Mouse (Mus musculus): ENCODE results near the gene Kcnf1.
"Not testable (repeated sequence)": the region's sequence is repeated elsewhere in the genome, so short reads cannot be mapped to it uniquely, and the experiment has no call there.

Gene Kcnf1

GRCm38 (mm10) chr12:17159549-17159948, 17.1 kb downstream of the Kcnf1 start:
- DNase-seq (ENCODE audit: low read depth, low spot score), result no peak

GRCm38 (mm10) chr12:17157558-17157957, 19.1 kb downstream of the Kcnf1 start:
- DNase-seq (ENCODE audit: low read depth, low spot score), result no peak

GRCm38 (mm10) chr12:17155781-17156180, 20.9 kb downstream of the Kcnf1 start:
- no peak for DNase-seq (ENCODE audit: low read depth, low spot score)

GRCm38 (mm10) chr12:17152840-17153239, 23.8 kb downstream of the Kcnf1 start:
- no peak for DNase-seq (ENCODE audit: low read depth, low spot score)

GRCm38 (mm10) chr12:17148920-17149319, 27.8 kb downstream of the Kcnf1 start:
- no peak for DNase-seq (ENCODE audit: low read depth, low spot score)

- DNase-seq (ENCODE audit: low read depth, low spot score), result no peak
These were observed 34.9 kb downstream of the Kcnf1 start for GRCm38 (mm10) chr12:17141791-17142190.

- DNase-seq (ENCODE audit: low read depth, low spot score), result no peak
These were observed 36.3 kb downstream of the Kcnf1 start for GRCm38 (mm10) chr12:17140436-17140835.

DNA sequence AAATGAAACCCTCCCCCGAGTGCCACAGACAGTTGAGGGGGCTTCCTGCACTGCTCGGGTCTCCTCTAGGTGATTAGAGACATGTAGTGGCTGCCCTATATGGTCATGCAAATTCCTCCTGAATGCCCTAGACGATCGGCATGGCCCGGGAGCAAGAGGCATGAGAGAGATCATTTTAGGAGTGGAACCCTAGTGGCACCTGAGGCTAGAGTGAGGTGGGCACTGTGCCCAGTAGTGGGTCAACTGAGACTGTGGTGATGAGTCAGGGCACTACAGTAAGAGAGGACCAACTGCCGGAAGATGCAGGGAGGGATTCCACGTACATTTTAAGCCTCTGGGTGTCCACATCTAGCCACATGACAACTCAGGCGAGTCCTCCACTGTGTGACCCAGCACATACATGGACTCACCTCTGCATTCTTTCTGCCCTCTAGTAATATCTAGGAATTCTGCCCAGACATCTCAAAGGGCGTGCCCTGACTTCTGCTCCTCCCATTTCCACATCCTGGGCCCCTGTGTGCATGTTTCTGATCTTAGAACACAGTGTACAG, 42.1 kb downstream of the Kcnf1 start:
- DNase-seq (ENCODE audit: low read depth, low spot score), result no peak

- no peak for DNase-seq (ENCODE audit: low read depth, low spot score)
These were observed 44.4 kb downstream of the Kcnf1 start for GRCm38 (mm10) chr12:17132243-17132642.

- no peak for DNase-seq (ENCODE audit: low read depth, low spot score)
These were observed 45.1 kb downstream of the Kcnf1 start for GRCm38 (mm10) chr12:17131563-17131962.

DNA sequence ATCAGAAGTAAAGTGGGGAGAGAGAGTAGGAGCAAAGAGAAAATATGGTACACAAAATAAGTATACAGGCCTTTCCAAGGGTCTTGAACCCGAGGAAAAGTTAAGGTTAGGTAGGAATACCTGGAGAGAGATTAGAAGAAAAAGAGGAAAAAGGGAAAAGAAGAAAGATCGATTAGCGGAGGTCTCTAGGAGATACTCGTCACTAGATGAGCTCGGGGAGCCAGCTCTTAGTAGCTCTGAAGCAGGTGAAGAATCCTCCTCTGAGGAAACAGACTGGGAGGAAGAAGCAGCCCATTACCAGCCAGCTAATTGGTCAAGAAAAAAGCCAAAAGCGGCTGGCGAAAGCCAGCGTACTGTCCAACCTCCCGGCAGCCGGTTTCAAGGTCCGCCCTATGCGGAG, 53.8 kb downstream of the Kcnf1 start:
- not testable (repeated sequence) for DNase-seq (ENCODE audit: low read depth, low spot score)

Data from skeletal muscle tissue, adult 2 months (tissue).